Mouse (Mus musculus) ES-E14 (cell line): ENCODE data around the gene Dpm1.
A peak's percentile ranks its signal among the peaks of the same experiment; 100 is the strongest.

Source experiments
- CHD2 ChIP-seq: IDR thresholded peaks from 2 replicates; pipeline ENCODE4 v1.6.1; 2014; ENCODE audit warnings: mild to moderate bottlenecking, low read depth, low read length, inconsistent platforms
- ZC3H11A ChIP-seq: IDR thresholded peaks from 2 replicates; pipeline ENCODE4 v1.6.1; 2012; ENCODE audit warnings: low read depth, mild to moderate bottlenecking, inconsistent platforms, low read length, borderline replicate concordance
- ZNF384 ChIP-seq: IDR thresholded peaks from 2 replicates; pipeline ENCODE4 v1.6.1; 2012; ENCODE audit warnings: low read depth, low read length, inconsistent platforms

DNA sequence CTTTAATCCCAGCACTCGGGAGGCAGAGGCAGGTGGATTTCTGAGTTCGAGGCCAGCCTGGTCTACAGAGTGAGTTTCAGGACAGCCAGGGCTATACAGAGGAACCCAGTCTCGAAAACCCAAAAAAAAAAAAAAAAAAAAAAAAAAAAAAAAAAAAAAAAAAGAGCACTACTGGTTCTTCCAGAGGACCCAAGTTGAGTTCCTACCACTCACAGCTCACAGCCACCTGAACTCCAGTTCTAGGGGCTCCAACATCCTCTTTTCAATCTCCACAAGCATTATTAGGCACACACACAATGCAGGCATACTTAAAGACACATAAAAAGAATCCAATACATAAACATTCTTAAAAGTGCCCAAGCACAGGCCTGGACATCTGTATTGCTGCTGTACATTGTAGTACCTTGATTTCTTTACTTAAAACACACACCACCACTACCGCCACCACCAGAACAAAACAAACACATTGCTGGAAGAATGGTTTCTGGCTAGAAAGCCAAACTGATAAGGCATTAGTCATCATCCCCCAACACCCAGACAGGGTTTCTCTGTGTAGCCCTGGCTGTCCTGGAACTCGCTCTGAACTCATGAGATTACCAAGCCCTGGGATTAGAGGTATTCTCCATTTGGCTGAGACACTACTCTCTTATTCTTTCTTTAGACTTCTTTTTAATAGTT, 30.2 kb downstream of the Dpm1 start:
- no peak for TF ChIP-seq ZC3H11A
- no peak for TF ChIP-seq CHD2
- 0 out of 2 replicates have a peak, but pooled peaks have one; percentile 15 for TF ChIP-seq ZNF384
